Mouse (Mus musculus): ENCODE measurements at regions not wholly inside any gene's neighbourhood (a gene's known extent, or its start where the extent isn't known, plus 50 kb on each side); places are given as distances from the start of the nearest gene placed in this dataset.

- DNase-seq (ENCODE audit: low read depth, low spot score): no peak
Observed at GRCm38 (mm10) chr1:112123012-112123411, 258.3 kb upstream of the Dsel start.

- DNase-seq (ENCODE audit: low read depth, low spot score): no peak
Observed at GRCm38 (mm10) chr1:112103451-112103850, 238.7 kb upstream of the Dsel start.

- no peak for DNase-seq (ENCODE audit: low read depth, low spot score)
Observed at GRCm38 (mm10) chr1:112059909-112060308, 195.2 kb upstream of the Dsel start.

GRCm38 (mm10) chr1:112053926-112054325 lies 189.2 kb upstream of the Dsel start:
- no peak for DNase-seq (ENCODE audit: low read depth, low spot score)

- DNase-seq (ENCODE audit: low read depth, low spot score): no peak
Observed at GRCm38 (mm10) chr1:112043061-112043460, 178.3 kb upstream of the Dsel start.

- no peak for DNase-seq (ENCODE audit: low read depth, low spot score)
Observed at GRCm38 (mm10) chr1:112039878-112040277, 175.2 kb upstream of the Dsel start.

- peak; percentile 8 for DNase-seq (ENCODE audit: low read depth, low spot score)
Observed at GRCm38 (mm10) chr1:112028533-112028932, 163.8 kb upstream of the Dsel start.

Measured in brain, embryonic 18.5 days (tissue).